Mouse (Mus musculus) megakaryocyte, embryonic 14.5 days (primary cell): ENCODE results near the gene 4933402N03Rik. TPM values are rescaled to one million over a fixed set of nuclear protein-coding genes. Genes with fewer than 3 reads are reported as not detected.

Experiments
- H3K27me3 ChIP-seq: replicated peaks from 2 replicates; pipeline ENCODE3; 2012; ENCODE audit warnings: inconsistent platforms
- H3K36me3 ChIP-seq: replicated peaks from 2 replicates; pipeline ENCODE3; 2012; ENCODE audit warnings: low read length, inconsistent platforms, mixed read lengths
- H3K4me1 ChIP-seq: 2 replicates; pipeline ENCODE4 v1.6.1; 2012; ENCODE audit warnings: inconsistent platforms
- H3K4me3 ChIP-seq: replicated peaks from 2 replicates; pipeline ENCODE3; 2012; ENCODE audit warnings: moderate library complexity, mild to moderate bottlenecking, inconsistent platforms
- H3K9me3 ChIP-seq: 2 replicates; pipeline ENCODE4 v1.6.1; 2012; ENCODE audit warnings: inconsistent platforms
- FLI1 ChIP-seq: IDR thresholded peaks from 2 replicates; pipeline ENCODE4 v1.6.1; 2012; ENCODE audit warnings: low read length, inconsistent platforms, mixed read lengths
- GATA1 ChIP-seq: IDR thresholded peaks from 3 replicates; pipeline ENCODE4 v1.6.1; 2012; ENCODE audit warnings: mixed read lengths, low read length, inconsistent platforms, borderline replicate concordance
- polyA plus RNA-seq: library from polyadenylated mRNA; stranded (reverse); fragments of >175 nt; gene quantifications from 2 replicates; pipeline ENCODE4 v1.2.3, GENCODE M21; 2012; ENCODE audit warnings: low replicate concordance; ENCODE audit not compliant: insufficient read depth

The 4933402N03Rik gene
- polyA plus RNA-seq, 1 experiment, result 0.07 TPM

DNA sequence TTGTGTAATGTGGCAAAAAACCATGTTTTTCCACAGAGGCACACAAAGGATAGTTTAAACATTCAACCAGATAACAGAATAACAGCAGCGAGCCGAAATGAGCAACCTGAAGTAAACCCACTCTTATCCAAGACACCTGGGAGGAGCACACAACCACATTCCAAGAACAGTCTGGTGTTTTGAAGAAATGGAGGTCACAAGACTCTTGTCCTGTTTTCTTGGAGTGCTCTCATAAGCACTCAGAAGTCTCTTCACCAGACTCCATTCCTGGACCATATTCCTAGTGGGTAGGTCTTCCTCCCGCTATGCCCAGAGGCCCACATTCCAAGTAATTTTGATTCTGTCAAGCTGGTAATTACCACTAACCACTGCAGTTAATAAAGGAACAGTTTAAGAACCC lies 4.1 kb upstream of the 4933402N03Rik start:
- Histone ChIP-seq H3K36me3 (no peaks in the 10 kb centered on the region), H3K9me3 (no peaks in the 10 kb centered on the region), H3K4me1 (peaks cover 3% of the 10 kb centered on the region), H3K27me3 (peaks cover 4% of the 10 kb centered on the region), H3K4me3 (no peak overlapping the region)
- TF ChIP-seq GATA1 (no peak), FLI1 (no peak)

DNA sequence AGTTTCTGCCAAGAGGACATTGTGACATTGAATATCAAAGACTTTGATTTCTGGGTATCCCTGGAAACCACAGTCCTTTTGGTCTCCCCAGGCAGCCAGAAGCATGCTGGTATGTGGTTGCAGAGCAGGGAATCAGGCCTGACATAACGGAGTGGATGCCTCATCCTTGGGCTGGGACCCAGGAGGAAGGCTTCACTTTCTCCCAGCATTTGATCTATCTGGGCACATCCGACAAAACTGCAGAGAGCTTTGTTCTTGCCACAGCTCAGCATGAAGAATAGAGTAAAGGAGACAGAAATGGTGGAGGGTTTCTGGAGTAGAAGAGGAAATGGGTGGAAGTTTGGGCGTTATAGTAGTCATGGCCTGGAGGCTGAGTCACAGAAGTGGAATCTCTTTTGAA lies 12.9 kb downstream of the 4933402N03Rik start:
- no peaks in the 10 kb centered on the region for H3K27me3 ChIP-seq
- H3K36me3 ChIP-seq, result no peaks in the 10 kb centered on the region
- peaks cover 5% of the 10 kb centered on the region for H3K9me3 ChIP-seq
- TF ChIP-seq FLI1 (no peak), GATA1 (no peak)
- H3K4me3 ChIP-seq, result no peak overlapping the region
- no peaks in the 10 kb centered on the region for H3K4me1 ChIP-seq

DNA sequence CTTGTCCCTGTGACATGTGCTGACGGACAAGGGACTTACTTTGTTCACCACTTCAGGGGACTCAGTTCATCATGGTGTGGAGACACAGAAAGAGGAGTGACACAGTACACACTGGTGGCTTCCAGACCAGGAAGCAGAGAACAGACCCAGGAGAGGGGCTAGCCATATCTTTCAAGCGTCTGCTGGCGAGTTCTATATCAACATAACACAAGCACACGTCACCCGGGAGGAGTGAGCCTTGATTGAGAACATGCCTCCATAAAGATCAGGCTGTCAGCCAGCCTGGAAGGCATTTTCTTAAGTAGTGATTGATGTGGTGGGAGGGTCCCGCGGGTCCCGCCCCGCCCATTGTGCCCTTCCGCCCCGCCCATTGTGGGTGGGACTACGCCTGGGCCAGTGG lies 16.1 kb downstream of the 4933402N03Rik start:
- Histone ChIP-seq H3K36me3 (no peaks in the 10 kb centered on the region), H3K27me3 (no peaks in the 10 kb centered on the region), H3K4me1 (no peaks in the 10 kb centered on the region), H3K9me3 (no peaks in the 10 kb centered on the region; the same call in 1 of the 2 replicates), H3K4me3 (no peak overlapping the region)
- TF ChIP-seq FLI1 (no peak), GATA1 (no peak)

DNA sequence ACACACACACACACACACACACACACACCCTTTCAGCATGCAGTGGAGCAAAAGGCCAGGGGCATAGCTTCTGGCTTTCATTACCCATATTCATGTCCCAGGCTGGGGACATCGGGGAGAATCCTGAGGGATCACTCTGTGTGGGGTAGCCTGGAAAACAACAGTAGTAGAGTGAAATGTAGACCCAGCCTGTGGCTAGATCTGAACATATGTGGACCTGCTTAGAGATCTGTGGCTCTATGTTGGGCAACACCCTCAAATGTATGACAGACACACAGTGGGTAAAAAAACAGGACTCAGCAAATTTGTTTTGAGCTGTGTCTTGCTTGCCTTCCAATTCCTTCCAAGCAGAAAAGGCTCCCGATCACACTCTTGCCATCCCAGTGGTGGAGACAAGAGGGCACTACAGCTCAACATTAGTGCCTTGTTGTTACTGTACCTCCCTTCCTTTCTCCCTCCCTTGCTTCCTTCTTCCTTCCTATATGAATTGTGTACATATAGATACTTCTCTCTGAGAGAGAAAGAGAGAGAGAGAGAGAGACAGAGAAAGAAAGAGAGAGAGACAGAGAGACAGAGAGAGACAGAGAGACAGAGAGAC lies 23.8 kb downstream of the 4933402N03Rik start:
- peaks cover 20% of the 10 kb centered on the region; the same call in 1 of the 2 replicates for H3K9me3 ChIP-seq
- no peak overlapping the region for H3K4me3 ChIP-seq
- no peaks in the 10 kb centered on the region for H3K36me3 ChIP-seq
- no peaks in the 10 kb centered on the region for H3K27me3 ChIP-seq
- TF ChIP-seq FLI1 (no peak), GATA1 (no peak)
- no peaks in the 10 kb centered on the region for H3K4me1 ChIP-seq

DNA sequence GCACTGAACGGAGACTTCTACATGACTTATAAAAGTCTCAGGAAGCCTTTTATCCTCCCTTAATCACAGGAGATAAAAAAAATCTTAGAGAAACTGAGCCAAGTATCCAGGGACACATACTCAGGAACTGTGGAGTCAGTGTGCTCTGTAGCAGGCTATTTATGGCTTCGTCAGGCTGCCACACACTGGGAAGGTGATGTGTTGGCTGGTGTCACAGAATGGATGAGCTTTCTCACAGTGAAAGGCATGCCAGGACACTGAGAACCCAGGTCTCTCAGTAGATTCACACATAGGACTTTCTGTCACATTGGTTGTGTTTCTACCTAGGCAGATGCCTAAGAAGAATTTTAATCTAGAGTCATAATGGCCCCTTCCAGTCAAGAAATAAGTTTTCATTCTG lies 31.7 kb downstream of the 4933402N03Rik start:
- H3K4me1 ChIP-seq, result no peaks in the 10 kb centered on the region
- no peaks in the 10 kb centered on the region for H3K27me3 ChIP-seq
- H3K36me3 ChIP-seq, result no peaks in the 10 kb centered on the region
- peaks cover 5% of the 10 kb centered on the region; the same call in 1 of the 2 replicates for H3K9me3 ChIP-seq
- H3K4me3 ChIP-seq, result no peak overlapping the region
- TF ChIP-seq FLI1, result no peak
- no peak for TF ChIP-seq GATA1

DNA sequence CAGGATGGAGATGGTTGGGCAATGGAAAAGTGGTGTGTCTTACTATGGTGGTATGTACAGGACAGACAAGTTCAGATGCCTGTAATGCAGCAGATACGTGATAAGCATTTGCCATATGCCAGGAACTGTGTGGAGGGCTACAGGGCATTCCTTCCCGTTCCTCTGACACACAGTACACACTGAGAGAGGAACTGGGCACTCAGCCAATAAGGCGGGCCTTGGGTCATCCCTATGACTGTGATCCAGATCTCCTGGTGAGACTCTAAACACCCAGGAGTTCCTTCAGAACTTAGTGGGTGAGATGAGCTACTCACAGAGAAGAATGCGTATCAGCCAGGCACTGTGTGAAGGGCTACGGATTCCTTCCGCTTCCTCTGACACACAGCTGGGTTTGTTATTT lies 32.4 kb downstream of the 4933402N03Rik start:
- Histone ChIP-seq H3K27me3 (no peaks in the 10 kb centered on the region), H3K4me1 (no peaks in the 10 kb centered on the region), H3K9me3 (no peaks in the 10 kb centered on the region), H3K36me3 (no peaks in the 10 kb centered on the region), H3K4me3 (no peak overlapping the region)
- TF ChIP-seq FLI1 (no peak), GATA1 (no peak)

DNA sequence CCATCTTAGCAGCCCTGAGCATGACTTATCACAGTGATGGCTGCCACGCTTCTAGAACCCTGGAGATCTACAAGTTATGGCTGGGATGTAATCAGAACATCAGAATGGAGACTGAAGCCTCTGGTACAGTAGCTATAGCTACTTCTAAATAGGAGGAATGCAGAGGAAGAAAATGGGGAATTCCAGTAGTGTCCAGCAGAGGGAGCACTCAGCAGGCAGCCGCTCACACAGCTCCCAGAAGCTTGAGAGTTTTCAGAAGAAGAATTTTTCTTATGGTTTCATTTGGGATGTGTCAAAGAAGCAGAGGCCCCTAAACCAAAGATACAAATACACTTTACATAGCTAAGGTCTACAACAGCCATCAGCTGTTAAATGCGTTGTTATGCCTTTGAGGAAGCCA lies 33.6 kb downstream of the 4933402N03Rik start:
- Histone ChIP-seq H3K4me1 (no peaks in the 10 kb centered on the region), H3K36me3 (no peaks in the 10 kb centered on the region), H3K9me3 (no peaks in the 10 kb centered on the region), H3K27me3 (no peaks in the 10 kb centered on the region), H3K4me3 (no peak overlapping the region)
- TF ChIP-seq GATA1, result no peak
- TF ChIP-seq FLI1, result no peak

Other genes with a start within 250 kb of the 4933402N03Rik start
- gene Htra1, start 210.2 kb downstream of the 4933402N03Rik start, polyA plus RNA-seq, result 0.75 and 2.5 TPM in 2 replicates
- gene Dmbt1, start 114.3 kb downstream of the 4933402N03Rik start, polyA plus RNA-seq, result not detected in 2 replicates
- gene 5430419D17Rik, start 28.1 kb upstream of the 4933402N03Rik start, polyA plus RNA-seq, result not detected in 2 replicates
- gene Cuzd1, start 176.0 kb upstream of the 4933402N03Rik start, polyA plus RNA-seq, result not detected in 2 replicates
- gene Fam24b, start 183.2 kb upstream of the 4933402N03Rik start, polyA plus RNA-seq, result not detected in 2 replicates
- not detected in 2 replicates for gene Fam24a, start 187.6 kb upstream of the 4933402N03Rik start, polyA plus RNA-seq
- gene 2310057M21Rik, start 216.4 kb upstream of the 4933402N03Rik start, polyA plus RNA-seq, result 3.2 and 15.5 TPM in 2 replicates
- 30.3 and 33.6 TPM in 2 replicates for gene Pstk, start 224.8 kb upstream of the 4933402N03Rik start, polyA plus RNA-seq